Mouse (Mus musculus) limb, embryonic 13.5 days (tissue): ENCODE data around the gene Retreg1. TPM values are rescaled to one million over a fixed set of nuclear protein-coding genes. Genes with fewer than 3 reads are reported as not detected.

ENCODE experiments used
- ATAC-seq: fragments of 200-750 bp; cut with Nextera tagmentation; 2 replicates; pipeline ENCODE4 v1.8.0; 2017; ENCODE audit warnings: low read depth, moderate number of reproducible peaks, moderate TSS enrichment; ENCODE audit not compliant: low FRiP score
- H3K27ac ChIP-seq: fragments of 300-500 bp; sonication (generic); 2 replicates; pipeline ENCODE4 v1.5.1; 2015; ENCODE audit warnings: inconsistent platforms, mild to moderate bottlenecking, moderate library complexity
- H3K27me3 ChIP-seq: fragments of 300-500 bp; sonication (generic); 2 replicates; pipeline ENCODE4 v1.6.1; 2015; ENCODE audit warnings: mild to moderate bottlenecking, inconsistent platforms
- H3K36me3 ChIP-seq: fragments of 300-500 bp; sonication (generic); 2 replicates; pipeline ENCODE4 v1.6.1; 2015; ENCODE audit warnings: inconsistent platforms, mild to moderate bottlenecking, moderate library complexity
- H3K4me1 ChIP-seq: fragments of 300-500 bp; sonication (generic); 2 replicates; pipeline ENCODE4 v1.6.1; 2015; ENCODE audit warnings: inconsistent platforms
- H3K4me2 ChIP-seq: fragments of 300-500 bp; sonication (generic); replicated peaks from 2 replicates; pipeline ENCODE4 v1.6.1; 2015; ENCODE audit warnings: inconsistent platforms, mild to moderate bottlenecking, moderate library complexity
- H3K4me3 ChIP-seq: fragments of 300-500 bp; sonication (generic); 2 replicates; pipeline ENCODE4 v1.5.1; 2015; ENCODE audit warnings: moderate library complexity, mild to moderate bottlenecking, inconsistent platforms
- H3K9ac ChIP-seq: fragments of 300-500 bp; sonication (generic); 2 replicates; pipeline ENCODE4 v1.6.1; 2015; ENCODE audit warnings: mild to moderate bottlenecking, inconsistent platforms
- H3K9me3 ChIP-seq: fragments of 300-500 bp; sonication (generic); 2 replicates; pipeline ENCODE4 v1.6.1; 2016; ENCODE audit warnings: inconsistent platforms
- WGBS: fragments of 180-500 bp; shearing (Covaris S2); methylation state at CpG from one replicate; pipeline ENCODE4 v1.1.7; 2015; 5-methylcytosine and 5-hydroxymethylcytosine counted together
- polyA plus RNA-seq: library from polyadenylated mRNA; unstranded; fragments of >200 nt; fragmentation: Nextera tagmentation; extraction: Ambion mirVana; gene quantifications from 2 replicates; pipeline ENCODE4 v1.2.1, GENCODE M21; 2015

The Retreg1 gene
- polyA plus RNA-seq, 1 experiment from 2014 or later, result 3.3 TPM

GRCm38 (mm10) chr15:25889927-25890326 is 46.9 kb downstream of the Retreg1 start:
- no peak overlapping the region for H3K27ac ChIP-seq
- no peaks in the 10 kb centered on the region for H3K9me3 ChIP-seq
- no peak for ATAC-seq
- no peaks in the 10 kb centered on the region for H3K27me3 ChIP-seq
- no peak overlapping the region for H3K4me2 ChIP-seq
- 91% methylated on average over 5 of the region's 5 CpGs for WGBS
- H3K4me3 ChIP-seq, result no peak overlapping the region
- H3K36me3 ChIP-seq, result no peaks in the 10 kb centered on the region
- 0 out of 2 replicates have a peak, but pooled peaks cover 4% of the 10 kb centered on the region for H3K4me1 ChIP-seq
- H3K9ac ChIP-seq, result no peak overlapping the region

- Histone ChIP-seq H3K9me3 (no peaks in the 10 kb centered on the region), H3K36me3 (no peaks in the 10 kb centered on the region), H3K9ac (no peak overlapping the region), H3K27me3 (no peaks in the 10 kb centered on the region), H3K27ac (no peak overlapping the region), H3K4me2 (no peak overlapping the region), H3K4me3 (no peak overlapping the region), H3K4me1 (0 out of 2 replicates have a peak, but pooled peaks cover 4% of the 10 kb centered on the region)
- ATAC-seq, result no peak
- WGBS, result 50% methylated on average over 11 of the region's 11 CpGs
These were observed 48.6 kb downstream of the Retreg1 start for GRCm38 (mm10) chr15:25891556-25891955.

- no peak for ATAC-seq
- 52% methylated on average over 2 of the region's 2 CpGs for WGBS
- no peak overlapping the region for H3K27ac ChIP-seq
- H3K9me3 ChIP-seq, result no peaks in the 10 kb centered on the region
- no peaks in the 10 kb centered on the region for H3K27me3 ChIP-seq
- H3K36me3 ChIP-seq, result no peaks in the 10 kb centered on the region
- no peak overlapping the region for H3K4me2 ChIP-seq
- H3K4me1 ChIP-seq, result 0 out of 2 replicates have a peak, but pooled peaks cover 4% of the 10 kb centered on the region
- no peak overlapping the region for H3K9ac ChIP-seq
- no peak overlapping the region for H3K4me3 ChIP-seq
These were observed 50.3 kb downstream of the Retreg1 start for GRCm38 (mm10) chr15:25893327-25893726.

GRCm38 (mm10) chr15:25896783-25897182 is 53.8 kb downstream of the Retreg1 start:
- 88% methylated on average over 4 of the region's 4 CpGs for WGBS
- H3K9me3 ChIP-seq, result no peaks in the 10 kb centered on the region
- H3K36me3 ChIP-seq, result no peaks in the 10 kb centered on the region
- H3K4me3 ChIP-seq, result no peak overlapping the region
- H3K27ac ChIP-seq, result no peak overlapping the region
- H3K4me1 ChIP-seq, result no peaks in the 10 kb centered on the region
- no peaks in the 10 kb centered on the region for H3K27me3 ChIP-seq
- no peak overlapping the region for H3K9ac ChIP-seq
- no peak overlapping the region for H3K4me2 ChIP-seq
- ATAC-seq, result no peak

- Histone ChIP-seq H3K27ac (no peak overlapping the region), H3K36me3 (no peaks in the 10 kb centered on the region), H3K9me3 (no peaks in the 10 kb centered on the region), H3K9ac (no peak overlapping the region), H3K27me3 (no peaks in the 10 kb centered on the region), H3K4me2 (no peak overlapping the region), H3K4me1 (no peaks in the 10 kb centered on the region), H3K4me3 (no peak overlapping the region)
- no peak for ATAC-seq
- WGBS, result 67% methylated on average over 12 of the region's 12 CpGs
These were observed 54.6 kb downstream of the Retreg1 start for GRCm38 (mm10) chr15:25897617-25898016.

- H3K4me3 ChIP-seq, result no peak overlapping the region
- H3K4me2 ChIP-seq, result no peak overlapping the region
- no peaks in the 10 kb centered on the region for H3K36me3 ChIP-seq
- no peaks in the 10 kb centered on the region for H3K9me3 ChIP-seq
- H3K4me1 ChIP-seq, result no peaks in the 10 kb centered on the region
- ATAC-seq, result no peak
- H3K27ac ChIP-seq, result no peak overlapping the region
- WGBS, result 69% methylated on average over 5 of the region's 5 CpGs
- H3K27me3 ChIP-seq, result no peaks in the 10 kb centered on the region
- no peak overlapping the region for H3K9ac ChIP-seq
These were observed 56.0 kb downstream of the Retreg1 start for GRCm38 (mm10) chr15:25899021-25899420.

- ATAC-seq, result no peak
- Histone ChIP-seq H3K4me3 (no peak overlapping the region), H3K9ac (no peak overlapping the region), H3K27ac (no peak overlapping the region), H3K4me2 (no peak overlapping the region), H3K4me1 (0 out of 2 replicates have a peak, but pooled peaks cover 5% of the 10 kb centered on the region), H3K9me3 (no peaks in the 10 kb centered on the region), H3K27me3 (no peaks in the 10 kb centered on the region), H3K36me3 (no peaks in the 10 kb centered on the region)
- 13% methylated on average over 7 of the region's 7 CpGs for WGBS
These were observed 57.6 kb downstream of the Retreg1 start for GRCm38 (mm10) chr15:25900540-25900939.

GRCm38 (mm10) chr15:25902931-25903615 is 60.1 kb downstream of the Retreg1 start:
- ATAC-seq, result no peak
- no peak overlapping the region for H3K9ac ChIP-seq
- no peak overlapping the region for H3K27ac ChIP-seq
- peaks cover 10% of the 10 kb centered on the region for H3K4me1 ChIP-seq
- no peaks in the 10 kb centered on the region for H3K36me3 ChIP-seq
- no peaks in the 10 kb centered on the region for H3K9me3 ChIP-seq
- no peak overlapping the region for H3K4me3 ChIP-seq
- H3K4me2 ChIP-seq, result no peak overlapping the region
- 86% methylated on average over 15 of the region's 15 CpGs for WGBS
- no peaks in the 10 kb centered on the region for H3K27me3 ChIP-seq

- ATAC-seq, result no peak
- no peaks in the 10 kb centered on the region for H3K36me3 ChIP-seq
- WGBS, result 68% methylated on average over 14 of the region's 14 CpGs
These were observed 61.5 kb downstream of the Retreg1 start for GRCm38 (mm10) chr15:25904435-25905021.

GRCm38 (mm10) chr15:25909783-25910494 is 67.0 kb downstream of the Retreg1 start:
- Histone ChIP-seq H3K9ac (no peak overlapping the region), H3K4me1 (peaks cover 7% of the 10 kb centered on the region), H3K4me3 (no peak overlapping the region), H3K4me2 (no peak overlapping the region), H3K9me3 (no peaks in the 10 kb centered on the region), H3K27ac (no peak overlapping the region), H3K36me3 (no peaks in the 10 kb centered on the region), H3K27me3 (no peaks in the 10 kb centered on the region)
- 89% methylated on average over 11 of the region's 11 CpGs for WGBS
- no peak for ATAC-seq

More at GRCm38 (mm10) chr15:25904435-25905021, 61.5 kb downstream of the Retreg1 start:
- Histone ChIP-seq H3K4me1 (peaks cover 11% of the 10 kb centered on the region), H3K27me3 (no peaks in the 10 kb centered on the region), H3K27ac (no peak overlapping the region), H3K4me3 (no peak overlapping the region), H3K4me2 (no peak overlapping the region), H3K9ac (no peak overlapping the region), H3K9me3 (no peaks in the 10 kb centered on the region)

GRCm38 (mm10) chr15:25910495-25910865 is 67.5 kb downstream of the Retreg1 start:
- no peaks in the 10 kb centered on the region for H3K36me3 ChIP-seq
- 33% methylated on average over 1 of the region's 1 CpGs for WGBS
- no peak for ATAC-seq

GRCm38 (mm10) chr15:25910924-25911323 is 67.9 kb downstream of the Retreg1 start:
- Histone ChIP-seq H3K4me2 (no peak overlapping the region), H3K36me3 (no peaks in the 10 kb centered on the region), H3K4me3 (no peak overlapping the region), H3K27me3 (no peaks in the 10 kb centered on the region), H3K9me3 (no peaks in the 10 kb centered on the region), H3K9ac (no peak overlapping the region), H3K27ac (no peak overlapping the region), H3K4me1 (peaks cover 15% of the 10 kb centered on the region)
- ATAC-seq, result no peak
- WGBS, result 77% methylated on average over 1 of the region's 1 CpGs

More at GRCm38 (mm10) chr15:25910495-25910865, 67.5 kb downstream of the Retreg1 start:
- no peaks in the 10 kb centered on the region for H3K9me3 ChIP-seq
- no peak overlapping the region for H3K27ac ChIP-seq
- no peak overlapping the region for H3K4me2 ChIP-seq
- H3K4me3 ChIP-seq, result no peak overlapping the region
- H3K27me3 ChIP-seq, result no peaks in the 10 kb centered on the region
- H3K4me1 ChIP-seq, result peaks cover 11% of the 10 kb centered on the region
- no peak overlapping the region for H3K9ac ChIP-seq
